Mouse (Mus musculus) hindbrain, embryonic 12.5 days (tissue): ENCODE results near the gene Actl6b. TPM values are rescaled to one million over a fixed set of nuclear protein-coding genes. Genes with fewer than 3 reads are reported as not detected.

Experiments used
- ATAC-seq: fragments of 200-750 bp; cut with Nextera tagmentation; 2 replicates; pipeline ENCODE4 v1.8.0; 2017; ENCODE audit warnings: moderate TSS enrichment; ENCODE audit not compliant: low FRiP score
- H3K27ac ChIP-seq: fragments of 300-500 bp; sonication (generic); 2 replicates; pipeline ENCODE4 v1.5.1; 2016; ENCODE audit warnings: mild to moderate bottlenecking
- H3K27me3 ChIP-seq: fragments of 300-500 bp; sonication (generic); 2 replicates; pipeline ENCODE4 v1.6.1; 2016; ENCODE audit warnings: mild to moderate bottlenecking
- H3K36me3 ChIP-seq: fragments of 300-500 bp; sonication (generic); 2 replicates; pipeline ENCODE4 v1.6.1; 2016; ENCODE audit warnings: mild to moderate bottlenecking
- H3K4me1 ChIP-seq: fragments of 300-500 bp; sonication (generic); 2 replicates; pipeline ENCODE4 v1.6.1; 2016
- H3K4me2 ChIP-seq: fragments of 300-500 bp; sonication (generic); replicated peaks from 2 replicates; pipeline ENCODE4 v1.6.1; 2016; ENCODE audit warnings: mild to moderate bottlenecking
- H3K4me3 ChIP-seq: fragments of 300-500 bp; sonication (generic); 2 replicates; pipeline ENCODE4 v1.5.1; 2016; ENCODE audit warnings: mild to moderate bottlenecking
- H3K9ac ChIP-seq: fragments of 300-500 bp; sonication (generic); 2 replicates; pipeline ENCODE4 v1.6.1; 2016; ENCODE audit warnings: mild to moderate bottlenecking, moderate library complexity
- H3K9me3 ChIP-seq: fragments of 300-500 bp; sonication (generic); replicated peaks from 2 replicates; pipeline ENCODE4 v1.6.1; 2016; ENCODE audit warnings: mild to moderate bottlenecking
- WGBS: fragments of 180-500 bp; shearing (Covaris S2); methylation state at CpG from one replicate; pipeline ENCODE4 v1.1.7; 2016; 5-methylcytosine and 5-hydroxymethylcytosine counted together
- polyA plus RNA-seq: library from polyadenylated mRNA; unstranded; fragments of >200 nt; fragmentation: Nextera tagmentation; extraction: Ambion mirVana; gene quantifications from 2 replicates; pipeline ENCODE4 v1.2.1, GENCODE M21; 2016

Gene Actl6b
- polyA plus RNA-seq, 1 experiment from 2014 or later = 103 TPM

GRCm38 (mm10) chr5:137598100-137598826 lies 44.9 kb downstream of the Actl6b start:
- WGBS = 80% methylated on average over 2 of the region's 2 CpGs
- H3K4me2 ChIP-seq = no peak overlapping the region

GRCm38 (mm10) chr5:137599600-137599999 lies 46.3 kb downstream of the Actl6b start:
- peak overlapping the region; percentile 94 for H3K4me2 ChIP-seq
- H3K27ac ChIP-seq = no peak overlapping the region; the same call in 1 of the 2 replicates

More at GRCm38 (mm10) chr5:137598100-137598826, 44.9 kb downstream of the Actl6b start:
- Histone ChIP-seq H3K4me1 (peaks cover 29% of the 10 kb centered on the region), H3K27ac (no peak overlapping the region), H3K27me3 (no peaks in the 10 kb centered on the region), H3K36me3 (peaks cover 8% of the 10 kb centered on the region; the same call in 1 of the 2 replicates), H3K4me3 (no peak overlapping the region), H3K9ac (no peak overlapping the region), H3K9me3 (no peaks in the 10 kb centered on the region)
- ATAC-seq = no peak

GRCm38 (mm10) chr5:137600281-137600618 lies 46.9 kb downstream of the Actl6b start:
- ATAC-seq = no peak; the same call in 1 of the 2 replicates
- Histone ChIP-seq H3K27me3 (no peaks in the 10 kb centered on the region), H3K9me3 (no peaks in the 10 kb centered on the region), H3K27ac (no peak overlapping the region; the same call in 1 of the 2 replicates), H3K36me3 (peaks cover 8% of the 10 kb centered on the region; the same call in 1 of the 2 replicates), H3K4me1 (peaks cover 29% of the 10 kb centered on the region), H3K4me2 (peak overlapping the region; percentile 94), H3K4me3 (peak overlapping the region; percentile 70), H3K9ac (peak overlapping the region; percentile 87)
- WGBS = 4% methylated on average over 19 of the region's 19 CpGs

More at GRCm38 (mm10) chr5:137599600-137599999, 46.3 kb downstream of the Actl6b start:
- peak overlapping the region; percentile 70 for H3K4me3 ChIP-seq
- peaks cover 29% of the 10 kb centered on the region for H3K4me1 ChIP-seq
- WGBS = 58% methylated on average over 9 of the region's 9 CpGs
- H3K36me3 ChIP-seq = peaks cover 8% of the 10 kb centered on the region; the same call in 1 of the 2 replicates
- no peaks in the 10 kb centered on the region for H3K27me3 ChIP-seq
- no peak for ATAC-seq
- H3K9ac ChIP-seq = peak overlapping the region; percentile 87
- H3K9me3 ChIP-seq = no peaks in the 10 kb centered on the region

- under 1% methylated on average over 41 of the region's 41 CpGs for WGBS
- Histone ChIP-seq H3K4me1 (peaks cover 29% of the 10 kb centered on the region), H3K9ac (peak within 1 kb of the TSS; percentile 87), H3K36me3 (peaks cover 8% of the 10 kb centered on the region; the same call in 1 of the 2 replicates), H3K27me3 (no peaks in the 10 kb centered on the region), H3K27ac (peak within 1 kb of the TSS; percentile 83), H3K4me2 (peak within 1 kb of the TSS; percentile 94), H3K9me3 (no peaks in the 10 kb centered on the region), H3K4me3 (peak within 1 kb of the TSS; percentile 70)
- ATAC-seq = peak; percentile 96
These were observed 47.5 kb downstream of the Actl6b start, which contains the start of gene Mospd3 for GRCm38 (mm10) chr5:137600619-137601364. Gene Mospd3, minus strand, starts transcription at chr5:137601058.

- under 1% methylated on average over 22 of the region's 22 CpGs for WGBS
- peak overlapping the region; percentile 94 for H3K4me2 ChIP-seq
- H3K27me3 ChIP-seq = no peaks in the 10 kb centered on the region
- peaks cover 29% of the 10 kb centered on the region for H3K4me1 ChIP-seq
- peaks cover 8% of the 10 kb centered on the region; the same call in 1 of the 2 replicates for H3K36me3 ChIP-seq
- H3K9ac ChIP-seq = peak overlapping the region; percentile 87
- no peak for ATAC-seq
- H3K4me3 ChIP-seq = peak overlapping the region; percentile 70
- 0 out of 2 replicates have a peak overlapping the region, but pooled peaks have one; percentile 12 for H3K27ac ChIP-seq
- no peaks in the 10 kb centered on the region for H3K9me3 ChIP-seq
These were observed 48.0 kb downstream of the Actl6b start for GRCm38 (mm10) chr5:137601365-137601729.

GRCm38 (mm10) chr5:137607860-137608653 lies 54.7 kb downstream of the Actl6b start:
- Histone ChIP-seq H3K9me3 (no peaks in the 10 kb centered on the region), H3K4me1 (peaks cover 43% of the 10 kb centered on the region), H3K4me3 (peak overlapping the region; percentile 13), H3K9ac (peak overlapping the region; percentile 49), H3K36me3 (no peaks in the 10 kb centered on the region), H3K27me3 (peaks cover 23% of the 10 kb centered on the region), H3K4me2 (peak overlapping the region; percentile 41), H3K27ac (no peak overlapping the region)
- 16% methylated on average over 26 of the region's 26 CpGs for WGBS
- 0 out of 2 replicates have a peak, but pooled peaks have one; percentile 9 for ATAC-seq

- H3K27ac ChIP-seq = no peak overlapping the region
- no peaks in the 10 kb centered on the region for H3K9me3 ChIP-seq
- H3K36me3 ChIP-seq = no peaks in the 10 kb centered on the region
- H3K4me1 ChIP-seq = peaks cover 42% of the 10 kb centered on the region
- peak overlapping the region; percentile 49 for H3K9ac ChIP-seq
- ATAC-seq = no peak
- 15% methylated on average over 23 of the region's 23 CpGs for WGBS
- peak overlapping the region; percentile 41 for H3K4me2 ChIP-seq
- H3K4me3 ChIP-seq = peak overlapping the region; percentile 13
- H3K27me3 ChIP-seq = peaks cover 23% of the 10 kb centered on the region
These were observed 55.4 kb downstream of the Actl6b start for GRCm38 (mm10) chr5:137608654-137609190.

- no peaks in the 10 kb centered on the region for H3K9me3 ChIP-seq
- no peak for ATAC-seq
- peaks cover 42% of the 10 kb centered on the region for H3K4me1 ChIP-seq
- no peaks in the 10 kb centered on the region for H3K36me3 ChIP-seq
- H3K4me3 ChIP-seq = no peak overlapping the region
- WGBS = 62% methylated on average over 3 of the region's 3 CpGs
- peak overlapping the region; percentile 41; the same call in 1 of the 2 replicates for H3K4me2 ChIP-seq
- H3K27ac ChIP-seq = no peak overlapping the region
- H3K27me3 ChIP-seq = peaks cover 23% of the 10 kb centered on the region
- no peak overlapping the region for H3K9ac ChIP-seq
These were observed 56.0 kb downstream of the Actl6b start for GRCm38 (mm10) chr5:137609292-137609691.

- Histone ChIP-seq H3K4me2 (peak overlapping the region; percentile 38), H3K4me1 (peaks cover 42% of the 10 kb centered on the region), H3K27ac (peak overlapping the region; percentile 86; the same call in 1 of the 2 replicates), H3K9ac (peak overlapping the region; percentile 1; the same call in 1 of the 2 replicates), H3K36me3 (no peaks in the 10 kb centered on the region), H3K9me3 (no peaks in the 10 kb centered on the region), H3K27me3 (peaks cover 23% of the 10 kb centered on the region), H3K4me3 (peak overlapping the region; percentile 18; the same call in 1 of the 2 replicates)
- ATAC-seq = no peak
- 60% methylated on average over 4 of the region's 4 CpGs for WGBS
These were observed 56.7 kb downstream of the Actl6b start for GRCm38 (mm10) chr5:137610056-137610455.

- peak overlapping the region; percentile 38 for H3K4me2 ChIP-seq
- H3K36me3 ChIP-seq = no peaks in the 10 kb centered on the region
- ATAC-seq = no peak
- peak overlapping the region; percentile 86 for H3K27ac ChIP-seq
- H3K4me1 ChIP-seq = peaks cover 42% of the 10 kb centered on the region
- WGBS = 12% methylated on average over 12 of the region's 12 CpGs
- peaks cover 23% of the 10 kb centered on the region for H3K27me3 ChIP-seq
- H3K4me3 ChIP-seq = peak overlapping the region; percentile 18; the same call in 1 of the 2 replicates
- H3K9me3 ChIP-seq = no peaks in the 10 kb centered on the region
- peak overlapping the region; percentile 23; the same call in 1 of the 2 replicates for H3K9ac ChIP-seq
These were observed 57.4 kb downstream of the Actl6b start for GRCm38 (mm10) chr5:137610548-137611244.

- peaks cover 23% of the 10 kb centered on the region for H3K27me3 ChIP-seq
- 17% methylated on average over 6 of the region's 6 CpGs for WGBS
- no peaks in the 10 kb centered on the region for H3K36me3 ChIP-seq
- peak overlapping the region; percentile 18; the same call in 1 of the 2 replicates for H3K4me3 ChIP-seq
- ATAC-seq = peak; percentile 35
- no peaks in the 10 kb centered on the region for H3K9me3 ChIP-seq
- peaks cover 42% of the 10 kb centered on the region for H3K4me1 ChIP-seq
- peak overlapping the region; percentile 38 for H3K4me2 ChIP-seq
- 0 out of 2 replicates have a peak overlapping the region, but pooled peaks have one; percentile 23 for H3K9ac ChIP-seq
- H3K27ac ChIP-seq = peak overlapping the region; percentile 86
These were observed 57.9 kb downstream of the Actl6b start for GRCm38 (mm10) chr5:137611245-137611602.
